Mouse (Mus musculus) MEL (cell line): ENCODE data around the gene Ankrd36. TPM values are rescaled to one million over a fixed set of nuclear protein-coding genes. Genes with fewer than 3 reads are reported as not detected.

ENCODE experiments used
- DNase-seq: peaks from one replicate; pipeline ENCODE4 v3.0.0; 2011; ENCODE audit warnings: low read depth, low spot score
- H3K27ac ChIP-seq: 2 replicates; pipeline ENCODE4 v1.5.1; 2012; ENCODE audit warnings: low read depth, mild to moderate bottlenecking, control low read depth, low read length, moderate library complexity; ENCODE audit not compliant: control insufficient read depth
- H3K27me3 ChIP-seq, 2 experiments: fragments of 150-350 bp in 1 of 2; sonication (generic) in 1 of 2; 2 replicates each; pipeline ENCODE4 v1.6.1; 2012; ENCODE audit warnings: low read length in 2 of 2, mild to moderate bottlenecking in 2 of 2, improper control_type of control experiment in 1 of 2, moderate library complexity in 1 of 2; ENCODE audit not compliant: insufficient read depth in 2 of 2, control insufficient read depth in 1 of 2
- H3K36me3 ChIP-seq, 2 experiments: 2 replicates each; pipeline ENCODE4 v1.6.1; 2012 to 2014; ENCODE audit warnings: low read length in 2 of 2, improper control_type of control experiment in 1 of 2, inconsistent platforms in 1 of 2, mild to moderate bottlenecking in 1 of 2; ENCODE audit not compliant: insufficient read depth in 2 of 2, control insufficient read depth in 1 of 2
- H3K4me1 ChIP-seq, 2 experiments: fragments of 150-350 bp in 1 of 2; sonication (generic) in 1 of 2; 2 replicates each; pipeline ENCODE4 v1.6.1; 2012; ENCODE audit warnings: low read length in 2 of 2, improper control_type of control experiment in 1 of 2, mild to moderate bottlenecking in 1 of 2; ENCODE audit not compliant: insufficient read depth in 2 of 2, control insufficient read depth in 1 of 2
- H3K4me3 ChIP-seq, 2 experiments: fragments of 150-350 bp in 1 of 2; sonication (generic) in 1 of 2; 2 replicates each; pipeline ENCODE4 v1.5.1; 2012; ENCODE audit warnings: low read depth in 2 of 2, low read length in 2 of 2, mild to moderate bottlenecking in 2 of 2, moderate library complexity in 2 of 2, control low read depth in 1 of 2, improper control_type of control experiment in 1 of 2; ENCODE audit not compliant: control insufficient read depth in 1 of 2, insufficient read depth in 1 of 2
- H3K79me2 ChIP-seq: 2 replicates; pipeline ENCODE4 v1.6.1; 2012; ENCODE audit warnings: mild to moderate bottlenecking, low read length, moderate library complexity; ENCODE audit not compliant: control insufficient read depth, poor library complexity, insufficient read depth
- H3K9ac ChIP-seq: 2 replicates; pipeline ENCODE4 v1.6.1; 2012; ENCODE audit warnings: low read depth, mild to moderate bottlenecking, control low read depth, low read length, moderate library complexity; ENCODE audit not compliant: control insufficient read depth, poor library complexity, severe bottlenecking
- H3K9me3 ChIP-seq: fragments of 150-350 bp; sonication (generic); replicated peaks from 2 replicates; pipeline ENCODE4 v1.6.1; 2012; ENCODE audit warnings: mild to moderate bottlenecking, low read length, improper control_type of control experiment, moderate library complexity; ENCODE audit not compliant: insufficient read depth
- CHD1 ChIP-seq: IDR thresholded peaks from 2 replicates; pipeline ENCODE4 v1.6.1; 2012; ENCODE audit warnings: low read depth, mild to moderate bottlenecking, inconsistent platforms, low read length, improper control_type of control experiment
- ELF1 ChIP-seq: IDR thresholded peaks from 2 replicates; pipeline ENCODE4 v1.6.1; 2014; ENCODE audit warnings: low read depth, mild to moderate bottlenecking, inconsistent platforms, low read length, improper control_type of control experiment, moderate library complexity
- EP300 ChIP-seq, 2 experiments: IDR thresholded peaks; 2 replicates each; pipeline ENCODE4 v1.6.1; 2011; ENCODE audit warnings: improper control_type of control experiment in 2 of 2, low read length in 2 of 2, low read depth in 1 of 2, mild to moderate bottlenecking in 1 of 2
- GABPA ChIP-seq: IDR thresholded peaks from 2 replicates; pipeline ENCODE4 v1.6.1; 2012; ENCODE audit warnings: low read depth, mild to moderate bottlenecking, inconsistent platforms, low read length, improper control_type of control experiment, moderate library complexity
- GATA1 ChIP-seq: IDR thresholded peaks from 2 replicates; pipeline ENCODE4 v1.6.1; 2011; ENCODE audit warnings: low read depth, low read length, improper control_type of control experiment
- KAT2A ChIP-seq: conservative IDR thresholded peaks from 2 replicates; pipeline ENCODE4 v1.6.1; 2012; ENCODE audit warnings: low read depth, low read length, improper control_type of control experiment, inconsistent platforms
- MAFK ChIP-seq: IDR thresholded peaks from 2 replicates; pipeline ENCODE4 v1.6.1; 2011; ENCODE audit warnings: low read depth, mild to moderate bottlenecking, low read length, improper control_type of control experiment, borderline replicate concordance
- MAX ChIP-seq: IDR thresholded peaks from 2 replicates; pipeline ENCODE4 v1.6.1; 2011; ENCODE audit warnings: low read length, improper control_type of control experiment
- MEF2A ChIP-seq: IDR thresholded peaks from 2 replicates; pipeline ENCODE4 v1.6.1; 2014; ENCODE audit warnings: low read depth, mild to moderate bottlenecking, inconsistent platforms, low read length, improper control_type of control experiment; ENCODE audit not compliant: poor library complexity, insufficient replicate concordance, severe bottlenecking; ENCODE audit errors: extremely low read depth
- MXI1 ChIP-seq: IDR thresholded peaks from 2 replicates; pipeline ENCODE4 v1.6.1; 2011; ENCODE audit warnings: mild to moderate bottlenecking, low read depth, low read length, improper control_type of control experiment
- NELFE ChIP-seq: IDR thresholded peaks from 2 replicates; pipeline ENCODE4 v1.6.1; 2011; ENCODE audit warnings: low read depth, low read length, improper control_type of control experiment
- POLR2AphosphoS2 ChIP-seq: IDR thresholded peaks from 2 replicates; pipeline ENCODE4 v1.6.1; 2011; ENCODE audit warnings: low read length, improper control_type of control experiment
- POLR2AphosphoS5 ChIP-seq: IDR thresholded peaks from 2 replicates; pipeline ENCODE4 v1.6.1; 2012; ENCODE audit warnings: low read depth, borderline replicate concordance, mild to moderate bottlenecking, inconsistent platforms, low read length, moderate library complexity, mixed read lengths
- RAD21 ChIP-seq: IDR thresholded peaks from 2 replicates; pipeline ENCODE4 v1.6.1; 2011; ENCODE audit warnings: mild to moderate bottlenecking, low read depth, low read length, improper control_type of control experiment
- RCOR1 ChIP-seq: IDR thresholded peaks from 2 replicates; pipeline ENCODE4 v1.6.1; 2012; ENCODE audit warnings: low read depth, mild to moderate bottlenecking, inconsistent platforms, low read length, improper control_type of control experiment
- SIN3A ChIP-seq: IDR thresholded peaks from 2 replicates; pipeline ENCODE4 v1.6.1; 2012; ENCODE audit warnings: low read length, improper control_type of control experiment, inconsistent platforms
- TBP ChIP-seq: IDR thresholded peaks from 2 replicates; pipeline ENCODE4 v1.8.0; 2011; ENCODE audit warnings: low read depth, low read length, improper control_type of control experiment
- USF1 ChIP-seq: IDR thresholded peaks from 2 replicates; pipeline ENCODE4 v1.6.1; 2014; ENCODE audit warnings: low read depth, mild to moderate bottlenecking, inconsistent platforms, low read length, improper control_type of control experiment, moderate library complexity
- polyA plus RNA-seq, 2 experiments: library from polyadenylated mRNA; stranded (reverse) in 1 of 2; unstranded in 1 of 2; fragments of >175 nt in 1 of 2; fragments of >200 nt in 1 of 2; gene quantifications; 2 replicates each; pipeline versions ENCODE4 v1.2.1 to v1.2.4; 2012; ENCODE audit warnings: low replicate concordance in 2 of 2, low read depth in 1 of 2; ENCODE audit not compliant: insufficient read length in 2 of 2, insufficient read depth in 1 of 2, missing spikeins in 1 of 2
- total RNA-seq: library from RNA; depleted of rRNA; stranded (reverse); fragments of 300-350 nt; gene quantifications from 2 replicates; pipeline ENCODE4 v1.2.3, GENCODE M21; 2012

Ankrd36 gene
- total and polyA plus RNA-seq, 3 experiments = 3.2 to 3.4 TPM; not detected in 1

GRCm38 (mm10) chr11:5565596-5565995 lies 3.9 kb upstream of the Ankrd36 start:
- DNase-seq = no peak
- Histone ChIP-seq H3K79me2 (no peaks in the 10 kb centered on the region), H3K4me1 (peaks cover 26 to 52% of the 10 kb centered on the region in 2 experiments), H3K9me3 (no peaks in the 10 kb centered on the region), H3K4me3 (no peak overlapping the region), H3K27me3 (no peaks in the 10 kb centered on the region), H3K27ac (no peak overlapping the region), H3K36me3 (peaks cover 0 to 40% of the 10 kb centered on the region in 2 experiments; a peak in 2 of 4 replicates), H3K9ac (no peak overlapping the region)
- TF ChIP-seq MEF2A (no peak), CHD1 (no peak), GATA1 (no peak), USF1 (no peak), GABPA (no peak), EP300 (IDR thresholded peaks at IDR 0.05; ENCODE audit: low read depth in 1 of 2, low read length in 2 of 2) (no peak), NELFE (no peak), SIN3A (no peak), RAD21 (no peak), KAT2A (no peak), MAFK (no peak), MXI1 (no peak), POLR2AphosphoS5 (no peak), MAX (no peak)

GRCm38 (mm10) chr11:5566506-5566905 lies 3.0 kb upstream of the Ankrd36 start:
- H3K36me3 ChIP-seq = peaks cover 0 to 43% of the 10 kb centered on the region in 2 experiments; a peak in 2 of 4 replicates
- TF ChIP-seq ELF1 (no peak), RCOR1 (0 out of 2 replicates have a peak, but pooled peaks have one; percentile 19), POLR2AphosphoS2 (no peak), TBP (no peak), EP300 (IDR thresholded peaks at IDR 0.05; ENCODE audit: low read depth in 1 of 2, low read length in 2 of 2) (peak in 1 of 2 experiments; percentile 25; a peak in 1 of 4 replicates), MAFK (no peak), SIN3A (no peak)
- H3K9ac ChIP-seq = no peak overlapping the region
- no peak overlapping the region for H3K4me3 ChIP-seq
- H3K27ac ChIP-seq = peak overlapping the region; percentile 36
- no peaks in the 10 kb centered on the region for H3K79me2 ChIP-seq
- H3K4me1 ChIP-seq = peaks cover 29 to 56% of the 10 kb centered on the region in 2 experiments
- no peaks in the 10 kb centered on the region for H3K9me3 ChIP-seq
- no peaks in the 10 kb centered on the region for H3K27me3 ChIP-seq
- DNase-seq = peak; percentile 65
